Mouse (Mus musculus) testis, postnatal 14 days (tissue): ENCODE data around the gene Mrps14.

Experiments used
- DNase-seq: peaks from one replicate; pipeline ENCODE4 v3.0.0; 2021; ENCODE audit warnings: low spot score

The Mrps14 gene

DNA sequence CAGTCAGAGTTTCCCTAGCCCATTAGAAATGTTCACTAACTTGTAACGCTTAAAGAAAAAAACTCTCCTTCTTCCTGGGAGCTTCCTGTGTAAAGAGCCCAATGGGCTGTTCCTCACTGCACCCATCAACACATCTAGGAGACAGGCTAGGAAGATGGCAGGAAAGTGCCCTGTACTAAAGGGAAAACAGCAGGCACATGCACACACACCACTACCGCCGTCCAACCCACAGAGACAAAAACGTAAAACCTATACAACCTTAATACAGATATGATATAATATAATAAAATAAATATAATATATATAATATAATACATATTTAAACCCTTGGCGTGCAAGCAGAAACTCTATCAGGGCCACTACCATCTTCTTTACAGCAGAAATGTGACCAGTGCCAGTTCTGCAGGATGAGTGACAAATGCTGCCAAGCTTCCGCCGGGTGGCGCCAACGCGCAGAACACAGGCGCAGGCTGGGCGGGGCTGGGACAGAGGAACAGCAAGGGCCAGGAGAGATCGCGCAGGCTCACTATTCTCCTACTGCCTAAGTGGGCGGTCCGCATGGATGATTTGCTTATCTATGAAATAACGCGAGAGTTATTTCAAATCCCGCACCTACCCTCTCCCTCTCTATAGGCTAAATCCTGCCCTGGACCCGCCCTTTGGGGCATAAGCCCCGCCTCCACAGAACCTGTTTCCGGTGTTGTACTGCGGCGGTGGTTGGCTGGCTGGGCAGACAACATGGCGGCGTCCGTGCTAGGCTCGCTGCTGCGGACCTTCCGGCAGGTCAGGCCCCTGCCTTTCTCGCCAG, at the start of gene Mrps14:
Gene Mrps14, plus strand, starts transcription at position 687 of the 808 bp plus-strand sequence.
- peak; percentile 98 for DNase-seq

DNA sequence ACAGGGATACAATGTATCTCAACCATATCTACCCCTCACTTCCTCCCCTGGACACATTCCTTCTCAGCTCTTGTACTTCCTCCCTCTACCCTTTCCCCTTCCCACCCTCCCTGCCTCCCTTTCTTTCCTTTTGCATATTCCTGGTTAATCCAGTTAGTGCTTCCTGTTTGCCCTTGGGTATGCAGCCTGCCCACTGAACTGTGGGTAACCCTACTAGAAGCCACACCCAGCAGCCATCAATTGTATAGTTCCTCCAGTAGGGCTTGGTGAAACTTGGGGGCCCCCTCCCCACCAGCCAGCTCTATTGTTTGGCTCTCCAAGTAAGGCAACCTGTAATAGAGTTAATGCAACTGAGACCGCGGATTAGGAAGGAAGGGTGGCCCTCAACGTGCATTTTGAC, 49.4 kb upstream of the Mrps14 start:
- no peak for DNase-seq

DNA sequence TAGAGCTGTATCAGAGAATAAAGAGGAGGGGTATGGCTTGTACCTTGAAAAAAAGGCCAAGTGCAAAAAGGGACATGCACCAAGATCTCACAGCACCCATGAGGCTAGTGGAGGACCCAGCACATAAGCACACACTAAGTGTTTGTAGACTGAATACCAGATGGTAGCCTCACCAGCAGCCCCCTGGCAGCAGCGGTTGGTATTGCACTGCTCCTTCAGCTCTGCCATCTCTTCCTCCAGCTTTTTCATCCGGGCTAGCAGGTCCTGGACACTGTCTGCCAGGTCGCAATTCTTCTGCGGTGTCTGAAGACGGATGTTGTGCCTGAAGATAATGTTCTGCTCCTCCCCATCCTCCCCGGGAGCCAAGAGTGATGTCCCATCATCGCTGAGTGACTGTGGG, 47.7 kb upstream of the Mrps14 start:
- DNase-seq = no peak

DNA sequence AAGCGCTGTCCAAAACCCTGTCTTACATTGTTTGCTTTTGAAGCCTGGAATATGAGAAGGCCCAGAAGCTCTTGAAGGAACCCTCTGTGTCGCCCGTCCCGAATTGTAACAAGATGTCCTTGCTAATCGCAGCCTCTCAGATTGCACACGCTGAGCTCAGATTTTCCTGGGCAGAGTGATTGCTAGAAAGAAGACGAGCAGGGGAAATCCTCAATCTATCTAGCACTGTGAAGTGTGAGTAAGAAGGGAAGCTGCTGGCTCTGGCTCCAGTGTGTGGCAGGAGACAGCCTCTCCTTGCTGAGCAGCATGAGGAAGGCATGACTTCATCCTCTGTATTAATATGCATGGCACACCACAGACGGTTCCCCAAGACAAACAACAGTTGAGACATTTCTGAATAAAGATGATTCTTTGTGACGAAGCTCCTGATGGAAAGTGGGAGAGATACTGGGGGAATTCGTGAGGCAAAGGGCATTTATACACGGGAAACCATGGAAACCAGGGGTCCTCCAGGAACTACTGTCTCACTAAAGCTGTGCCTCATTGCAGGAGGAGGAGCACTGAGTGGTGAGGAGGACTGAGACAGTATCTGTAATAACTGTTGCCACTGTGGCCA, 45.6 kb upstream of the Mrps14 start:
- DNase-seq = peak; percentile 27

DNA sequence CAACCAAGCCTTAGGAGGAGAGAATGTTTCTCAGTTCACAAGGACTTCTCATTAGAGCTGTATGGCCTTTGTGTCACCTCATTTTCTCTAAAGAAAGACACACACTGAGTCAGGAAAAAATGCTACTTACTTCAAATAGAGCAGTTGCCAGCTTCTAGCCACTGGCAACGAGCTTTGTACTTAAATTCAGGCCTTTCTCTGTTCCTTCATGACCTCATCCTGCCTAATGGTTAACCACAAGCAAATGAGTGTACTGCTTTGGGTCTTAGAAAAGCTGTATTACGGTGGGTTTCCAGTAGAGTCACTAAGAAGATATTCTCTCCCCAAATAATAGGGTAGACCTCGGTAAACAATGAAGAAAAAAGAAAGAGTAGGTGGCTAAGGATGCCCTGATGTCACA, 44.3 kb upstream of the Mrps14 start:
- DNase-seq = no peak

GRCm38 (mm10) chr1:160153480-160153879, 41.5 kb upstream of the Mrps14 start, which contains the start of gene Tnn:
TSS of gene Tnn (minus strand) at chr1:160153580.
- DNase-seq = no peak

- no peak for DNase-seq
Observed at GRCm38 (mm10) chr1:160158190-160158589, 36.8 kb upstream of the Mrps14 start.

- DNase-seq = no peak
Observed at GRCm38 (mm10) chr1:160166600-160166999, 28.4 kb upstream of the Mrps14 start.

GRCm38 (mm10) chr1:160176903-160177302, 18.1 kb upstream of the Mrps14 start:
- peak; percentile 37 for DNase-seq

DNA sequence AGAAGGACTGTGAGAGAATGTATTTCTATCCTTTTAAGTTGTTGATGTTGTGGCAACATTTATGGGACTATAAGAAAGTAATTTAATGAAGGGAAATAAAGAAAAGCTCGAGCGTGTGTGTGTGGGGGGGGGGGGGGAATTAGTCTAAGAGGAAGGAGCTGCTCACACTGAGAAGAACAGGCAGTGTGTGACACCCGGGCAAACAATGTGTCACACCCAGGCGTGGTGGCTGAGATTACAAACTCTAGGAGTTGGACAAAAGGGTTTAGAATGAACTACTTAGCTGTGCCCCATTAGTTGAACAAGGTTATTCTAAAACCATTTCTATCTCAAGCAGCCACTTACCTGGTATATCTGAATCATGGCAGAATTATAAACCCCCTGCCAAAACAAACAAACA, 13.8 kb upstream of the Mrps14 start:
- DNase-seq = no peak

GRCm38 (mm10) chr1:160184506-160184905, 10.5 kb upstream of the Mrps14 start:
- no peak for DNase-seq

DNA sequence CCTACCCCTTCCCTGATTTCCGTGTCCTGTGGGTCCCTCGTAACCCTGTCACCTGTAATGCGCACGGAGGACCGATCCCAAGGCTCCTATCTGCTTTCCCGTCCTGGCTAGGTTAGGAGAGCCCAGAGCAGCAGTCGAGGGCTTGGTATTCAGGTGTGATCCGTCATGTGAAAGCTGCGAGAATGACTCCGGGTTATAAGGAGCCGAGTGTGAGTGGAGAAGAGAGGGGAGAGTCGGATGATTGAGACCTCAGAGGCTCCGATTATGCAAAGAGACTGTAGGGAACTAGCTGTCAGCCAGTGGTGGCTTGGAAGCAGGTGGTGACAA, 285 bp downstream of the Mrps14 start:
- DNase-seq = no peak

- DNase-seq = no peak
Observed at GRCm38 (mm10) chr1:160205486-160205885, 10.5 kb downstream of the Mrps14 start.

- DNase-seq = no peak
Observed at GRCm38 (mm10) chr1:160209844-160210243, 14.8 kb downstream of the Mrps14 start.

DNA sequence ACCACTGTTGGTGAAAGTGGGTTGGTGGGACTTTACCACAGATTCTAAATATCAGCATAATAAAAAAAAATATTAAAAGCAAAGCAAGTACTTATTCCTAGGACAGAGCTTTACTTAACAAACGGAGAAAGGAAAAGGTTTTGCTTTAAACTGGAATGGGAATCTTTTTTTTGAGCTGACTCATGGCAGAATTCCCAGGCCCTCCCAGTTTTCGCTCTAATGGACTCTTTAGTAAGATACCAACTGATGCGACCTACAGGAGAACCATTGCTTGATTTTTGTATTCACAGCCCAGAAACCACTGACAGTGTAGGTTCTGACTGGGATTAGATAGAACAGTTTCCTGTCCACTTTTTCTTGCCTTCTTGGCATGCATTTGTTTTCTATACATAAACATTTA, 15.6 kb downstream of the Mrps14 start:
- DNase-seq = no peak

GRCm38 (mm10) chr1:160211597-160212122, 16.6 kb downstream of the Mrps14 start:
- DNase-seq = no peak

DNA sequence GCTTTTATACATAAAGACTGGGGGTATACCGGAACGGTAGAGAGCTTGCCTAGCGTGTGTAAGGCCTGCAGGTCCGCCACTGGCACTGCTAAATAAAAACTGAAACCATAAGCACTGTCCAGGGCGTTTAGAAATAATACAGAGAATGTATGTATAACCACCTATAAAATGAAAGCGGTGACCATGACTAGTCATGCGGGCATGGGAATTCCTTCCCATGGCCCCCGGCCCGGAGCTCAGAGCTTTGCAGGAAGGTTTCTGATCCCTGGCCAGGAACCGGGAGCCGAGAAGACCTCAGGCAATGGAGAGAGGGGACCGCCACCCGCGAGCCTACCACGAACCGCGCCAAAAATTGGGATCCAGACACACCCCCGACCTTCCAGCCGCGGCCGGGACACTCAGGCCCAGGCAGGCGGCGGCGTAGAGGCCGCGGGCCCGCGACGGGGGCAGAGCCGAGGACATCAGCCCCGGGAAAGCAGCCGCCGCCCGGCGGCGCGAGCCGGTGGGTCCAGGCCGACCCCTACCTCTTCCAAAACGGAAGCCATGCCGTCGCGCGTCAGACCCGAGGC, 17.2 kb downstream of the Mrps14 start:
- DNase-seq = no peak

- DNase-seq = peak; percentile 100
Observed at GRCm38 (mm10) chr1:160212703-160213669, 18.0 kb downstream of the Mrps14 start, which contains the start of gene Cacybp. TSS of gene Cacybp (minus strand) at chr1:160212875.

- no peak for DNase-seq
Observed at GRCm38 (mm10) chr1:160214171-160214570, 19.2 kb downstream of the Mrps14 start.

DNA sequence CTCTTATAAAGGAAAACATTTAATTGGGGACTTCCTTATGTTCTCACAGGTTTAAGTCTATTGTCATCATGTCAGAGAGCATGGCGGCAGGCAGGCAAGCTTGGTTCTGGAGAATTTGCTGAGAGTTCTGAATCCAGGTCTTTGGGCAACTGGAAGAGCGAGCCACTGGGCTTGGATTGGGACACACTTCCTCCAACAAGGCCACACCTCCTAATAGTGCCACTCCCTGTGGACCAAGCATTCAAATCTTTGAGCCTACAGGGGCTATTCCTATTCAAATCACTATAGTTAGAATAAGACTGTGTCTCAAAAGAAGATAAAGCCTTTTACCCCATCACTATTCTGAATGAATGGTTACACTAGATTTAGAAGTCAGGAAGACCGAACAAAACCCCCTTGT, 22.9 kb downstream of the Mrps14 start:
- no peak for DNase-seq

- DNase-seq = no peak
Observed at GRCm38 (mm10) chr1:160224093-160224492, 29.1 kb downstream of the Mrps14 start.

GRCm38 (mm10) chr1:160227196-160227595, 32.2 kb downstream of the Mrps14 start:
- DNase-seq = no peak
